Mouse (Mus musculus): ENCODE results near the gene Slc25a3. TPM values are rescaled to one million over a fixed set of nuclear protein-coding genes. Genes with fewer than 3 reads are reported as not detected.

Slc25a3 gene
- polyA plus RNA-seq, 2 experiments: 190 to 207 TPM

DNA sequence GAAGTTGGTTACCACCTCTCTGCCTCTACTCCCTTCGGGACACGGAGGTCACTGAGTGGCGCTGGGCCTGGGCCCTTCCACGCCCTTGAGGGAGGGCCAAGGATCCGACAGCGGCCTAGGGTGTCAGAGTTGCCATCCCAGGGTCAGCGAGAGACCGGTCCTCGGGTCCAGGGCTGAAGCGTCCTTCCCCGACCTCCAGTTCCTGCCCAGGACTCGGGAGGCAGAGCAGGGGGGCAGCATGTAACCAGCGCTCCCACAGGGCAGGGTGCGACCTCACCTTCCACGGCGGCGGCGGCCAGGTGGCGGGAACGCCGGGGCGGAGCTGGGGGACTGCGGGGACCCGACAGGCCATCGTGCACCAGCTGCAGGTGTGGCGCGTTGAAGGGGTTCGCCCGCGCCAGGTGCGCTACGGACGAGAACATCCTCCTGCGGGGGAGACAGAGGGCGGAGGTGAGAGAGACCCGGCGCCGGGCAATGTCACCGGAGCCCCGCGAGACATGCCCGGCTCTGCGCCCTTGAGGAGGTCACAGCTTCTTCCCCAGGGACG is 505 bp downstream of the Slc25a3 start:
- DNase-seq (ENCODE audit: low read depth in 3 of 3, low spot score in 3 of 3): peak in 1 of 3 experiments; percentile 37
- Histone ChIP-seq H3K4me1 (replicated peaks; ENCODE audit: control insufficient read depth in 2 of 2, insufficient read depth in 2 of 2, low read length in 1 of 2) (peaks cover 8 to 17% of the 10 kb centered on the region in 2 experiments), H3K4me3 (ENCODE audit: insufficient read depth in 1 of 2, low read depth in 2 of 2, low read length in 2 of 2) (peak overlapping the region; percentile 80 to 92), H3K27me3 (ENCODE audit: control insufficient read depth, insufficient read depth, low read length) (no peaks in the 10 kb centered on the region), H3K36me3 (replicated peaks; ENCODE audit: control insufficient read depth, insufficient read depth, low read depth) (peaks cover 33% of the 10 kb centered on the region), H3K9ac (replicated peaks) (peak overlapping the region; percentile 84), H3K27ac (peak overlapping the region; percentile 54), H3K9me3 (ENCODE audit: control insufficient read depth, low read length) (no peaks in the 10 kb centered on the region), H3K4me2 (ENCODE audit: low read depth) (peak overlapping the region; percentile 76)
- 0% methylated on average over 44 of the region's 44 CpGs for WGBS (ENCODE audit: insufficient replicate concordance)
- TF ChIP-seq CTCF (IDR thresholded peaks at IDR 0.05; ENCODE audit: low read depth): no peak; the same call in 1 of the 2 replicates
- ATAC-seq (ENCODE audit: insufficient read depth): peak; percentile 66

DNA sequence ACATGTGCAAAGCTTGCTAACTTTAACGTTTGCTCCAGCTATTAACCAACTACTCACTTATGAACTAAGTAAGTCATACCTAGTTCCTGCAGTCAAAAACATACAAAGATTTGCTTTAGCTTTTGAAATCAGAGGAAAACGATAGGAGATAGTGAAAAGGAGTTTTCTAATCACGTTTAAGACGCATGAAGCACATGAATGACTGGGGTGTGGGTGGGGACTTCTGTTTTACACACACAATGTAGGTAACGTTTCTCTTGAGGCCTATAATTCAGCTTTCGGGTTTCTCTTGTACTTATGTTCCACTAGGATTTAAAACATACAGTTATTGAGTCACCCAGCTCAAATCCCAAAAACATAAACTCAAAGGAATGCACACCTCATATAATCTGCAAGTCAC is 1.2 kb downstream of the Slc25a3 start:
- Histone ChIP-seq H3K27me3 (ENCODE audit: control insufficient read depth, insufficient read depth, low read length) (no peaks in the 10 kb centered on the region), H3K4me3 (ENCODE audit: insufficient read depth in 1 of 2, low read depth in 2 of 2, low read length in 2 of 2) (peak overlapping the region; percentile 80 to 92), H3K27ac (peak overlapping the region; percentile 54; the same call in 1 of the 2 replicates), H3K4me1 (replicated peaks; ENCODE audit: control insufficient read depth in 2 of 2, insufficient read depth in 2 of 2, low read length in 1 of 2) (peaks cover 8 to 17% of the 10 kb centered on the region in 2 experiments), H3K4me2 (ENCODE audit: low read depth) (peak overlapping the region; percentile 76), H3K9me3 (ENCODE audit: control insufficient read depth, low read length) (no peaks in the 10 kb centered on the region), H3K9ac (replicated peaks) (peak overlapping the region; percentile 84), H3K36me3 (replicated peaks; ENCODE audit: control insufficient read depth, insufficient read depth, low read depth) (peaks cover 40% of the 10 kb centered on the region)
- ATAC-seq (ENCODE audit: insufficient read depth) (no peak), DNase-seq (ENCODE audit: low read depth in 3 of 3, low spot score in 3 of 3) (no peak)
- TF ChIP-seq EP300 (IDR thresholded peaks at IDR 0.05; ENCODE audit: low read depth) (no peak), CTCF (IDR thresholded peaks at IDR 0.05; ENCODE audit: low read depth) (no peak)
- WGBS (ENCODE audit: insufficient replicate concordance): 10% methylated on average over 6 of the region's 6 CpGs

- ATAC-seq (ENCODE audit: insufficient read depth) (0 out of 2 replicates have a peak, but pooled peaks have one; percentile 13), DNase-seq (ENCODE audit: low read depth in 3 of 3, low spot score in 3 of 3) (no peak)
- peaks cover 74% of the 10 kb centered on the region for H3K36me3 ChIP-seq (replicated peaks; ENCODE audit: control insufficient read depth, insufficient read depth, low read depth)
- no peak overlapping the region for H3K9ac ChIP-seq (replicated peaks)
- peaks cover 2 to 3% of the 10 kb centered on the region in 2 experiments; a peak in 3 of 4 replicates for H3K4me1 ChIP-seq (replicated peaks; ENCODE audit: control insufficient read depth in 2 of 2, insufficient read depth in 2 of 2, low read length in 1 of 2)
- no peak for TF ChIP-seq CTCF (IDR thresholded peaks at IDR 0.05; ENCODE audit: low read depth)
- no peak for TF ChIP-seq EP300 (IDR thresholded peaks at IDR 0.05; ENCODE audit: low read depth)
- H3K9me3 ChIP-seq (ENCODE audit: control insufficient read depth, low read length): no peaks in the 10 kb centered on the region
- H3K27me3 ChIP-seq (ENCODE audit: control insufficient read depth, insufficient read depth, low read length): no peaks in the 10 kb centered on the region
- no peak overlapping the region for H3K4me2 ChIP-seq (ENCODE audit: low read depth)
- no peak overlapping the region for H3K27ac ChIP-seq
- WGBS (ENCODE audit: insufficient replicate concordance): 80% methylated on average over 12 of the region's 12 CpGs
- H3K4me3 ChIP-seq (ENCODE audit: insufficient read depth in 1 of 2, low read depth in 2 of 2, low read length in 2 of 2): no peak overlapping the region
Measured at GRCm38 (mm10) chr10:91116958-91117357, 6.9 kb downstream of the Slc25a3 start.

GRCm38 (mm10) chr10:91109841-91110240 is 14.0 kb downstream of the Slc25a3 start:
- Histone ChIP-seq H3K36me3 (replicated peaks; ENCODE audit: control insufficient read depth, insufficient read depth, low read depth) (peaks cover 10% of the 10 kb centered on the region), H3K27me3 (ENCODE audit: control insufficient read depth, insufficient read depth, low read length) (no peaks in the 10 kb centered on the region), H3K4me1 (replicated peaks; ENCODE audit: control insufficient read depth in 2 of 2, insufficient read depth in 2 of 2, low read length in 1 of 2) (no peaks in the 10 kb centered on the region), H3K27ac (no peak overlapping the region), H3K9ac (replicated peaks) (no peak overlapping the region), H3K9me3 (ENCODE audit: control insufficient read depth, low read length) (no peaks in the 10 kb centered on the region), H3K4me3 (ENCODE audit: insufficient read depth in 1 of 2, low read depth in 2 of 2, low read length in 2 of 2) (no peak overlapping the region), H3K4me2 (ENCODE audit: low read depth) (no peak overlapping the region)
- WGBS (ENCODE audit: insufficient replicate concordance): 63% methylated on average over 4 of the region's 4 CpGs
- no peak for DNase-seq (ENCODE audit: low read depth in 3 of 3, low spot score in 3 of 3)
- TF ChIP-seq CTCF (IDR thresholded peaks at IDR 0.05; ENCODE audit: low read depth): no peak
- TF ChIP-seq EP300 (IDR thresholded peaks at IDR 0.05; ENCODE audit: low read depth): no peak
- no peak for ATAC-seq (ENCODE audit: insufficient read depth)

GRCm38 (mm10) chr10:91105981-91106380 is 17.9 kb downstream of the Slc25a3 start:
- Histone ChIP-seq H3K9me3 (ENCODE audit: control insufficient read depth, low read length) (no peaks in the 10 kb centered on the region), H3K27me3 (ENCODE audit: control insufficient read depth, insufficient read depth, low read length) (no peaks in the 10 kb centered on the region), H3K4me2 (ENCODE audit: low read depth) (no peak overlapping the region), H3K9ac (replicated peaks) (no peak overlapping the region), H3K27ac (no peak overlapping the region), H3K4me3 (ENCODE audit: insufficient read depth in 1 of 2, low read depth in 2 of 2, low read length in 2 of 2) (no peak overlapping the region), H3K4me1 (replicated peaks; ENCODE audit: control insufficient read depth in 2 of 2, insufficient read depth in 2 of 2, low read length in 1 of 2) (no peaks in the 10 kb centered on the region), H3K36me3 (replicated peaks; ENCODE audit: control insufficient read depth, insufficient read depth, low read depth) (no peaks in the 10 kb centered on the region)
- TF ChIP-seq CTCF (IDR thresholded peaks at IDR 0.05; ENCODE audit: low read depth) (no peak), EP300 (IDR thresholded peaks at IDR 0.05; ENCODE audit: low read depth) (no peak)
- ATAC-seq (ENCODE audit: insufficient read depth) (no peak), DNase-seq (ENCODE audit: low read depth in 3 of 3, low spot score in 3 of 3) (no peak)
- WGBS (ENCODE audit: insufficient replicate concordance): 60% methylated on average over 3 of the region's 3 CpGs

Measured in liver, embryonic 14.5 days (tissue).